Mouse (Mus musculus) MEL (cell line): ENCODE results near the gene Lrrc73. TPM values are rescaled to one million over a fixed set of nuclear protein-coding genes. Genes with fewer than 3 reads are reported as not detected.

Experiments used
- DNase-seq: peaks from one replicate; pipeline ENCODE4 v3.0.0; 2011; ENCODE audit warnings: low read depth, low spot score
- H3K27ac ChIP-seq: 2 replicates; pipeline ENCODE4 v1.5.1; 2012; ENCODE audit warnings: low read depth, mild to moderate bottlenecking, control low read depth, low read length, moderate library complexity; ENCODE audit not compliant: control insufficient read depth
- H3K27me3 ChIP-seq, 2 experiments: fragments of 150-350 bp in 1 of 2; sonication (generic) in 1 of 2; 2 replicates each; pipeline ENCODE4 v1.6.1; 2012; ENCODE audit warnings: low read length in 2 of 2, mild to moderate bottlenecking in 2 of 2, improper control_type of control experiment in 1 of 2, moderate library complexity in 1 of 2; ENCODE audit not compliant: insufficient read depth in 2 of 2, control insufficient read depth in 1 of 2
- H3K36me3 ChIP-seq, 2 experiments: 2 replicates each; pipeline ENCODE4 v1.6.1; 2012 to 2014; ENCODE audit warnings: low read length in 2 of 2, improper control_type of control experiment in 1 of 2, inconsistent platforms in 1 of 2, mild to moderate bottlenecking in 1 of 2; ENCODE audit not compliant: insufficient read depth in 2 of 2, control insufficient read depth in 1 of 2
- H3K4me1 ChIP-seq, 2 experiments: fragments of 150-350 bp in 1 of 2; sonication (generic) in 1 of 2; 2 replicates each; pipeline ENCODE4 v1.6.1; 2012; ENCODE audit warnings: low read length in 2 of 2, improper control_type of control experiment in 1 of 2, mild to moderate bottlenecking in 1 of 2; ENCODE audit not compliant: insufficient read depth in 2 of 2, control insufficient read depth in 1 of 2
- H3K4me3 ChIP-seq, 2 experiments: fragments of 150-350 bp in 1 of 2; sonication (generic) in 1 of 2; 2 replicates each; pipeline ENCODE4 v1.5.1; 2012; ENCODE audit warnings: low read depth in 2 of 2, low read length in 2 of 2, mild to moderate bottlenecking in 2 of 2, moderate library complexity in 2 of 2, control low read depth in 1 of 2, improper control_type of control experiment in 1 of 2; ENCODE audit not compliant: control insufficient read depth in 1 of 2, insufficient read depth in 1 of 2
- H3K79me2 ChIP-seq: 2 replicates; pipeline ENCODE4 v1.6.1; 2012; ENCODE audit warnings: mild to moderate bottlenecking, low read length, moderate library complexity; ENCODE audit not compliant: control insufficient read depth, poor library complexity, insufficient read depth
- H3K9ac ChIP-seq: 2 replicates; pipeline ENCODE4 v1.6.1; 2012; ENCODE audit warnings: low read depth, mild to moderate bottlenecking, control low read depth, low read length, moderate library complexity; ENCODE audit not compliant: control insufficient read depth, poor library complexity, severe bottlenecking
- H3K9me3 ChIP-seq: fragments of 150-350 bp; sonication (generic); replicated peaks from 2 replicates; pipeline ENCODE4 v1.6.1; 2012; ENCODE audit warnings: mild to moderate bottlenecking, low read length, improper control_type of control experiment, moderate library complexity; ENCODE audit not compliant: insufficient read depth
- BHLHE40 ChIP-seq: IDR thresholded peaks from 2 replicates; pipeline ENCODE4 v1.6.1; 2012; ENCODE audit warnings: low read depth, mild to moderate bottlenecking, inconsistent platforms, low read length, improper control_type of control experiment, borderline replicate concordance
- CHD1 ChIP-seq: IDR thresholded peaks from 2 replicates; pipeline ENCODE4 v1.6.1; 2012; ENCODE audit warnings: low read depth, mild to moderate bottlenecking, inconsistent platforms, low read length, improper control_type of control experiment
- CHD2 ChIP-seq: IDR thresholded peaks from 2 replicates; pipeline ENCODE4 v1.6.1; 2011; ENCODE audit warnings: low read length, improper control_type of control experiment
- CTCF ChIP-seq, 3 experiments: IDR thresholded peaks in 2 of 3; conservative IDR thresholded peaks in 1 of 3; 2 replicates each; pipeline ENCODE4 v1.5.1; 2011 to 2012; ENCODE audit warnings: low read length in 3 of 3, low read depth in 2 of 3, mild to moderate bottlenecking in 2 of 3, improper control_type of control experiment in 1 of 3, inconsistent platforms in 1 of 3, mixed read lengths in 1 of 3, moderate library complexity in 1 of 3; ENCODE audit not compliant: control insufficient read depth in 1 of 3, insufficient read depth in 1 of 3, poor library complexity in 1 of 3, severe bottlenecking in 1 of 3
- E2F4 ChIP-seq: IDR thresholded peaks from 2 replicates; pipeline ENCODE4 v1.6.1; 2011; ENCODE audit warnings: low read depth, low read length, improper control_type of control experiment, borderline replicate concordance
- ELF1 ChIP-seq: IDR thresholded peaks from 2 replicates; pipeline ENCODE4 v1.6.1; 2014; ENCODE audit warnings: low read depth, mild to moderate bottlenecking, inconsistent platforms, low read length, improper control_type of control experiment, moderate library complexity
- EP300 ChIP-seq, 2 experiments: IDR thresholded peaks; 2 replicates each; pipeline ENCODE4 v1.6.1; 2011; ENCODE audit warnings: improper control_type of control experiment in 2 of 2, low read length in 2 of 2, low read depth in 1 of 2, mild to moderate bottlenecking in 1 of 2
- ETS1 ChIP-seq: IDR thresholded peaks from 2 replicates; pipeline ENCODE4 v1.6.1; 2012; ENCODE audit warnings: low read depth, mild to moderate bottlenecking, inconsistent platforms, low read length, improper control_type of control experiment, moderate library complexity
- GATA1 ChIP-seq: IDR thresholded peaks from 2 replicates; pipeline ENCODE4 v1.6.1; 2011; ENCODE audit warnings: low read depth, low read length, improper control_type of control experiment
- HCFC1 ChIP-seq: IDR thresholded peaks from 2 replicates; pipeline ENCODE4 v1.6.1; 2012; ENCODE audit warnings: low read depth, mild to moderate bottlenecking, inconsistent platforms, low read length, improper control_type of control experiment, moderate library complexity
- JUND ChIP-seq: IDR thresholded peaks from 2 replicates; pipeline ENCODE4 v1.6.1; 2011; ENCODE audit warnings: low read depth, mild to moderate bottlenecking, improper control_type of control experiment, low read length
- KAT2A ChIP-seq: conservative IDR thresholded peaks from 2 replicates; pipeline ENCODE4 v1.6.1; 2012; ENCODE audit warnings: low read depth, low read length, improper control_type of control experiment, inconsistent platforms
- MAFK ChIP-seq: IDR thresholded peaks from 2 replicates; pipeline ENCODE4 v1.6.1; 2011; ENCODE audit warnings: low read depth, mild to moderate bottlenecking, low read length, improper control_type of control experiment, borderline replicate concordance
- MAX ChIP-seq: IDR thresholded peaks from 2 replicates; pipeline ENCODE4 v1.6.1; 2011; ENCODE audit warnings: low read length, improper control_type of control experiment
- MAZ ChIP-seq: IDR thresholded peaks from 2 replicates; pipeline ENCODE4 v1.6.1; 2012; ENCODE audit warnings: low read depth, mild to moderate bottlenecking, inconsistent platforms, low read length, improper control_type of control experiment
- MEF2A ChIP-seq: IDR thresholded peaks from 2 replicates; pipeline ENCODE4 v1.6.1; 2014; ENCODE audit warnings: low read depth, mild to moderate bottlenecking, inconsistent platforms, low read length, improper control_type of control experiment; ENCODE audit not compliant: poor library complexity, insufficient replicate concordance, severe bottlenecking; ENCODE audit errors: extremely low read depth
- MXI1 ChIP-seq: IDR thresholded peaks from 2 replicates; pipeline ENCODE4 v1.6.1; 2011; ENCODE audit warnings: mild to moderate bottlenecking, low read depth, low read length, improper control_type of control experiment
- MYB ChIP-seq: IDR thresholded peaks from 2 replicates; pipeline ENCODE4 v1.6.1; 2011; ENCODE audit warnings: mild to moderate bottlenecking, low read depth, low read length, improper control_type of control experiment
- MYC ChIP-seq: IDR thresholded peaks from 2 replicates; pipeline ENCODE4 v1.6.1; 2011; ENCODE audit warnings: low read depth, mild to moderate bottlenecking, low read length, improper control_type of control experiment, moderate library complexity
- NRF1 ChIP-seq: IDR thresholded peaks from 2 replicates; pipeline ENCODE4 v1.6.1; 2014; ENCODE audit warnings: low read depth, mild to moderate bottlenecking, inconsistent platforms, low read length, improper control_type of control experiment, moderate library complexity; ENCODE audit not compliant: poor library complexity, insufficient read depth, severe bottlenecking
- POLR2A ChIP-seq, 2 experiments: IDR thresholded peaks; 2 replicates each; pipeline ENCODE4 v1.6.1; 2011 to 2012; ENCODE audit warnings: low read length in 2 of 2, mild to moderate bottlenecking in 2 of 2, control low read depth in 1 of 2, improper control_type of control experiment in 1 of 2, low read depth in 1 of 2, moderate library complexity in 1 of 2; ENCODE audit not compliant: control insufficient read depth in 1 of 2, insufficient read depth in 1 of 2, poor library complexity in 1 of 2
- POLR2AphosphoS2 ChIP-seq: IDR thresholded peaks from 2 replicates; pipeline ENCODE4 v1.6.1; 2011; ENCODE audit warnings: low read length, improper control_type of control experiment
- POLR2AphosphoS5 ChIP-seq: IDR thresholded peaks from 2 replicates; pipeline ENCODE4 v1.6.1; 2012; ENCODE audit warnings: low read depth, borderline replicate concordance, mild to moderate bottlenecking, inconsistent platforms, low read length, moderate library complexity, mixed read lengths
- RAD21 ChIP-seq: IDR thresholded peaks from 2 replicates; pipeline ENCODE4 v1.6.1; 2011; ENCODE audit warnings: mild to moderate bottlenecking, low read depth, low read length, improper control_type of control experiment
- RCOR1 ChIP-seq: IDR thresholded peaks from 2 replicates; pipeline ENCODE4 v1.6.1; 2012; ENCODE audit warnings: low read depth, mild to moderate bottlenecking, inconsistent platforms, low read length, improper control_type of control experiment
- SIN3A ChIP-seq: IDR thresholded peaks from 2 replicates; pipeline ENCODE4 v1.6.1; 2012; ENCODE audit warnings: low read length, improper control_type of control experiment, inconsistent platforms
- SMC3 ChIP-seq: IDR thresholded peaks from 2 replicates; pipeline ENCODE4 v1.6.1; 2011; ENCODE audit warnings: low read depth, low read length, improper control_type of control experiment
- TAL1 ChIP-seq: IDR thresholded peaks from 2 replicates; pipeline ENCODE4 v1.6.1; 2012; ENCODE audit warnings: mild to moderate bottlenecking, inconsistent platforms, low read length, moderate library complexity, mixed read lengths
- TBP ChIP-seq: IDR thresholded peaks from 2 replicates; pipeline ENCODE4 v1.8.0; 2011; ENCODE audit warnings: low read depth, low read length, improper control_type of control experiment
- UBTF ChIP-seq: IDR thresholded peaks from 2 replicates; pipeline ENCODE4 v1.6.1; 2012; ENCODE audit warnings: low read depth, mild to moderate bottlenecking, inconsistent platforms, low read length, improper control_type of control experiment, moderate library complexity, borderline replicate concordance; ENCODE audit not compliant: insufficient read depth
- USF1 ChIP-seq: IDR thresholded peaks from 2 replicates; pipeline ENCODE4 v1.6.1; 2014; ENCODE audit warnings: low read depth, mild to moderate bottlenecking, inconsistent platforms, low read length, improper control_type of control experiment, moderate library complexity
- USF2 ChIP-seq, 2 experiments: IDR thresholded peaks; 2 replicates each; pipeline ENCODE4 v1.6.1; 2011 to 2012; ENCODE audit warnings: improper control_type of control experiment in 2 of 2, low read length in 2 of 2, borderline replicate concordance in 1 of 2, inconsistent platforms in 1 of 2, low read depth in 1 of 2, mild to moderate bottlenecking in 1 of 2; ENCODE audit not compliant: insufficient read depth in 1 of 2
- ZC3H11A ChIP-seq: IDR thresholded peaks from 2 replicates; pipeline ENCODE4 v1.6.1; 2012; ENCODE audit warnings: low read depth, mild to moderate bottlenecking, inconsistent platforms, low read length, improper control_type of control experiment
- ZKSCAN1 ChIP-seq: IDR thresholded peaks from 2 replicates; pipeline ENCODE4 v1.6.1; 2012; ENCODE audit warnings: low read depth, mild to moderate bottlenecking, inconsistent platforms, low read length, improper control_type of control experiment, moderate library complexity
- ZMIZ1 ChIP-seq: IDR thresholded peaks from 2 replicates; pipeline ENCODE4 v1.6.1; 2012; ENCODE audit warnings: low read depth, mild to moderate bottlenecking, inconsistent platforms, low read length, improper control_type of control experiment, moderate library complexity
- ZNF384 ChIP-seq: IDR thresholded peaks from 2 replicates; pipeline ENCODE4 v1.6.1; 2012; ENCODE audit warnings: low read depth, mild to moderate bottlenecking, inconsistent platforms, low read length, improper control_type of control experiment
- polyA plus RNA-seq, 2 experiments: library from polyadenylated mRNA; stranded (reverse) in 1 of 2; unstranded in 1 of 2; fragments of >175 nt in 1 of 2; fragments of >200 nt in 1 of 2; gene quantifications; 2 replicates each; pipeline versions ENCODE4 v1.2.1 to v1.2.4; 2012; ENCODE audit warnings: low replicate concordance in 2 of 2, low read depth in 1 of 2; ENCODE audit not compliant: insufficient read length in 2 of 2, insufficient read depth in 1 of 2, missing spikeins in 1 of 2
- total RNA-seq: library from RNA; depleted of rRNA; stranded (reverse); fragments of 300-350 nt; gene quantifications from 2 replicates; pipeline ENCODE4 v1.2.3, GENCODE M21; 2012

Gene Lrrc73
- total and polyA plus RNA-seq, 3 experiments: 1.2 to 3.5 TPM; not detected in 1

- peak within 1 kb of the TSS; percentile 90 for H3K9ac ChIP-seq
- peaks cover 0 to 17% of the 10 kb centered on the region in 2 experiments; a peak in 3 of 4 replicates for H3K4me1 ChIP-seq
- peak; percentile 88 for DNase-seq
- H3K4me3 ChIP-seq: peak within 1 kb of the TSS; percentile 87 to 91
- peaks cover 2 to 13% of the 10 kb centered on the region in 2 experiments for H3K36me3 ChIP-seq
- peak within 1 kb of the TSS; percentile 89 for H3K27ac ChIP-seq
- no peaks in the 10 kb centered on the region for H3K27me3 ChIP-seq
- H3K79me2 ChIP-seq: peaks cover 23% of the 10 kb centered on the region
- no peaks in the 10 kb centered on the region for H3K9me3 ChIP-seq
- TF ChIP-seq MEF2A (no peak), MXI1 (peak; percentile 32; the same call in 1 of the 2 replicates), CTCF (IDR thresholded peaks at IDR 0.05 in 2 of 3, conservative IDR thresholded peaks at IDR 0.05 in 1 of 3; ENCODE audit: control insufficient read depth in 1 of 3, insufficient read depth in 1 of 3, low read depth in 2 of 3, low read length in 3 of 3, poor library complexity in 1 of 3, severe bottlenecking in 1 of 3) (no peak), MYC (no peak), POLR2AphosphoS2 (peak; percentile 73; the same call in 1 of the 2 replicates), ZKSCAN1 (no peak), KAT2A (no peak; the same call in 1 of the 2 replicates), ETS1 (no peak; the same call in 1 of the 2 replicates), EP300 (IDR thresholded peaks at IDR 0.05; ENCODE audit: low read depth in 1 of 2, low read length in 2 of 2) (no peak), MAX (no peak), MAZ (peak; percentile 58; the same call in 1 of the 2 replicates), TBP (peak; percentile 56; the same call in 1 of the 2 replicates), CHD2 (no peak), HCFC1 (peak; percentile 82), CHD1 (no peak), SMC3 (no peak), TAL1 (no peak), BHLHE40 (no peak), USF1 (no peak), SIN3A (peak; percentile 55; the same call in 1 of the 2 replicates), POLR2A (IDR thresholded peaks at IDR 0.05; ENCODE audit: control insufficient read depth in 1 of 2, insufficient read depth in 1 of 2, low read depth in 1 of 2, low read length in 2 of 2, poor library complexity in 1 of 2) (peak; percentile 91 to 92), JUND (no peak), ELF1 (no peak), E2F4 (peak; percentile 74; the same call in 1 of the 2 replicates), RCOR1 (no peak), UBTF (no peak), ZC3H11A (no peak), POLR2AphosphoS5 (no peak), ZMIZ1 (no peak), ZNF384 (peak; percentile 74), USF2 (IDR thresholded peaks at IDR 0.05; ENCODE audit: borderline replicate concordance in 1 of 2, insufficient read depth in 1 of 2, low read depth in 1 of 2, low read length in 2 of 2) (no peak), GATA1 (no peak), RAD21 (no peak), MAFK (no peak), NRF1 (no peak), MYB (no peak)
Observed at GRCm38 (mm10) chr17:46282483-46283123, 29.3 kb downstream of the Lrrc73 start, which contains the start of gene Tjap1. TSS of gene Tjap1 (minus strand) at chr17:46283026.
